In the genomic region with DNA sequence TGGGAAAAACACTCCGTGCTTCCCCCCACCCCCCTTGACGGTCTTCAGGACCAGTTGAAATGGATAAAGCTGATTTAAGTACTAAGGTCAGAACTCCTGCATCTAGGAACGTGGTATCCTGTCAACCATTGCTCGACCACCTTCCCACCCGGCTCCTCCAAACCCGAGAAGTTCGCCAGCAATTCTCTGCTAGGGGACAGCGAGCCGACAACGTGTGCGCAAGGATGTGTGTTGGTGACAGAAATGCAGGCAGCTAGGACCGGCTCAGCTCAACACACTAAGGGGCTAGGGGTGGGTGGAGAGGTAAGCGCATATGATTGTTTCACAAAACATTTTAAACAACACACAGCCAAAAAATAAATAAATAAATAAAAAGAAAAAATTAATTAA, we compare ENCODE assay signal across 9 mouse cellular contexts. TPM values are rescaled to one million over a fixed set of nuclear protein-coding genes. Genes with fewer than 3 reads are reported as not detected.
DNase-seq lines count a peak whose midpoint lies in the region; ATAC-seq and TF ChIP-seq lines count a peak whose summit lies in the region.
"Had no signal": no experiment of that assay in that cellular context is flagged by ENCODE, and none has a peak within 500 bp of the region (broad histone marks: within the 10 kb centered on the region; RNA-seq: fewer than 3 reads in every experiment).

No protein-coding gene starts in this region.

- peak overlapping the region; percentile 76 for H3K4me3 ChIP-seq in erythroblast, embryonic 14.5 days (replicated peaks)
- H3K4me3 ChIP-seq in bone marrow, adult 2 months (replicated peaks; ENCODE audit: control insufficient read depth, low read depth, low read length) = peak overlapping the region; percentile 84
- peak overlapping the region; percentile 72 for H3K4me3 ChIP-seq in forebrain, embryonic 14.5 days (ENCODE audit: low read depth, low read length)
- peak overlapping the region; percentile 81 for H3K4me3 ChIP-seq in hindbrain, embryonic 15.5 days
- H3K4me3 ChIP-seq in limb, embryonic 13.5 days = peak overlapping the region; percentile 71
- peak overlapping the region; percentile 69 for H3K4me3 ChIP-seq in midbrain, embryonic 16.5 days (ENCODE audit: low read depth, low read length)

- WGBS in bone marrow, adult 2 months = 2% methylated on average over 13 of the region's 13 CpGs
- 1% methylated on average over 13 of the region's 13 CpGs for WGBS in forebrain, embryonic 14.5 days
- WGBS in hindbrain, embryonic 15.5 days = under 1% methylated on average over 13 of the region's 13 CpGs
- under 1% methylated on average over 13 of the region's 13 CpGs for WGBS in limb, embryonic 13.5 days
- WGBS in midbrain, embryonic 16.5 days = under 1% methylated on average over 13 of the region's 13 CpGs

- peaks cover 42% of the 10 kb centered on the region for H3K27me3 ChIP-seq in erythroblast, embryonic 14.5 days (ENCODE audit: control insufficient read depth)
- H3K27me3 ChIP-seq in forebrain, embryonic 14.5 days (replicated peaks; ENCODE audit: control insufficient read depth, insufficient read depth, low read length) = no peaks in the 10 kb centered on the region
- H3K27me3 ChIP-seq in hindbrain, embryonic 15.5 days = no peaks in the 10 kb centered on the region
- no peaks in the 10 kb centered on the region for H3K27me3 ChIP-seq in limb, embryonic 13.5 days
- H3K27me3 ChIP-seq in midbrain, embryonic 16.5 days (ENCODE audit: control insufficient read depth, insufficient read depth, low read depth, low read length) = no peaks in the 10 kb centered on the region
- H3K27me3 ChIP-seq: Patski had no signal

- no peaks in the 10 kb centered on the region for H3K36me3 ChIP-seq in erythroblast, embryonic 14.5 days (ENCODE audit: control insufficient read depth)
- no peaks in the 10 kb centered on the region for H3K36me3 ChIP-seq in forebrain, embryonic 14.5 days (ENCODE audit: control insufficient read depth, insufficient read depth, low read length)
- no peaks in the 10 kb centered on the region for H3K36me3 ChIP-seq in hindbrain, embryonic 15.5 days
- no peaks in the 10 kb centered on the region for H3K36me3 ChIP-seq in limb, embryonic 13.5 days
- H3K36me3 ChIP-seq in midbrain, embryonic 16.5 days (ENCODE audit: control insufficient read depth, insufficient read depth, low read length) = no peaks in the 10 kb centered on the region

- ATAC-seq in erythroblast, adult 5-6 weeks (replicated peaks; ENCODE audit: low FRiP score, poor library complexity, severe bottlenecking) = no peak
- ATAC-seq in forebrain, embryonic 14.5 days = no peak
- ATAC-seq in hindbrain, embryonic 15.5 days (ENCODE audit: low FRiP score, low read depth) = no peak
- ATAC-seq in limb, embryonic 13.5 days (ENCODE audit: low FRiP score, low read depth) = no peak
- no peak for ATAC-seq in midbrain, embryonic 16.5 days
- ATAC-seq: Patski had no signal

- H3K9me3 ChIP-seq in erythroblast, embryonic 14.5 days (ENCODE audit: control insufficient read depth, low read length) = no peaks in the 10 kb centered on the region
- no peaks in the 10 kb centered on the region for H3K9me3 ChIP-seq in forebrain, embryonic 14.5 days (replicated peaks; ENCODE audit: control insufficient read depth, low read length)
- H3K9me3 ChIP-seq in hindbrain, embryonic 15.5 days = no peaks in the 10 kb centered on the region
- no peaks in the 10 kb centered on the region for H3K9me3 ChIP-seq in limb, embryonic 13.5 days
- H3K9me3 ChIP-seq in midbrain, embryonic 16.5 days (replicated peaks; ENCODE audit: control insufficient read depth, low read length, poor library complexity, severe bottlenecking) = no peaks in the 10 kb centered on the region

- TF ChIP-seq CTCF in bone marrow, adult 2 months (IDR thresholded peaks at IDR 0.05; ENCODE audit: control insufficient read depth, insufficient read depth, low read length) = no peak

- peak overlapping the region; percentile 66 for H3K27ac ChIP-seq in bone marrow, adult 2 months (ENCODE audit: control insufficient read depth, insufficient read depth, low read depth, low read length, poor library complexity)
- peak overlapping the region; percentile 100 for H3K27ac ChIP-seq in forebrain, embryonic 14.5 days (ENCODE audit: low read depth, low read length)
- H3K27ac ChIP-seq in hindbrain, embryonic 15.5 days (replicated peaks) = peak overlapping the region; percentile 100
- H3K27ac ChIP-seq in limb, embryonic 13.5 days = peak overlapping the region; percentile 90
- H3K27ac ChIP-seq in midbrain, embryonic 16.5 days (ENCODE audit: low read length) = peak overlapping the region; percentile 100

- peaks cover 41% of the 10 kb centered on the region for H3K4me1 ChIP-seq in erythroblast, embryonic 14.5 days (ENCODE audit: control insufficient read depth)
- H3K4me1 ChIP-seq in bone marrow, adult 2 months (ENCODE audit: control insufficient read depth, insufficient read depth, low read length) = peaks cover 4% of the 10 kb centered on the region; the same call in 1 of the 2 replicates
- peaks cover 29% of the 10 kb centered on the region for H3K4me1 ChIP-seq in forebrain, embryonic 14.5 days (ENCODE audit: control insufficient read depth, insufficient read depth, low read length)
- peaks cover 43% of the 10 kb centered on the region for H3K4me1 ChIP-seq in hindbrain, embryonic 15.5 days (replicated peaks)
- peaks cover 33% of the 10 kb centered on the region for H3K4me1 ChIP-seq in limb, embryonic 13.5 days
- H3K4me1 ChIP-seq in midbrain, embryonic 16.5 days (ENCODE audit: control insufficient read depth, insufficient read depth, low read length) = peaks cover 33% of the 10 kb centered on the region

- peak; percentile 69 for DNase-seq in forebrain, embryonic 14.5 days (ENCODE audit: low spot score)
- peak; percentile 33 to 48 for DNase-seq in thymus, postnatal 10 days (ENCODE audit: low spot score in 2 of 2)

- peak overlapping the region; percentile 91 for H3K9ac ChIP-seq in forebrain, embryonic 14.5 days (ENCODE audit: low read length)
- peak overlapping the region; percentile 93 for H3K9ac ChIP-seq in hindbrain, embryonic 15.5 days
- peak overlapping the region; percentile 81 for H3K9ac ChIP-seq in limb, embryonic 13.5 days
- peak overlapping the region; percentile 71 for H3K9ac ChIP-seq in midbrain, embryonic 16.5 days (ENCODE audit: low read depth, low read length)

- H3K4me2 ChIP-seq in forebrain, embryonic 14.5 days (ENCODE audit: low read length) = peak overlapping the region; percentile 59
- peak overlapping the region; percentile 71 for H3K4me2 ChIP-seq in hindbrain, embryonic 15.5 days
- H3K4me2 ChIP-seq in limb, embryonic 13.5 days (replicated peaks) = peak overlapping the region; percentile 78
- peak overlapping the region; percentile 74 for H3K4me2 ChIP-seq in midbrain, embryonic 16.5 days (ENCODE audit: low read length)

- no peak for TF ChIP-seq POLR2A in bone marrow, adult 2 months (IDR thresholded peaks at IDR 0.05; ENCODE audit: borderline replicate concordance, control insufficient read depth, low read depth, low read length)

RNA-seq across cellular contexts. Expression of a gene that starts 1.7 kb away (rescaled TPM):
- under 0.01 and 0.05 TPM in 2 replicates for polyA plus RNA-seq in erythroblast, embryonic 14.5 days (2012)
- 6.1 and 7.3 TPM in 2 replicates for total RNA-seq in erythroblast, adult 5-6 weeks (2015; ENCODE audit: low replicate concordance)
- total RNA-seq in erythroblast, adult 5-6 weeks (2017; ENCODE audit: low replicate concordance) = 2.4 and 4.1 TPM in 2 replicates
- 4.7 and 18.3 TPM in 2 replicates for polyA plus RNA-seq in bone marrow, adult 2 months (2011; ENCODE audit: insufficient read depth, insufficient read length, low replicate concordance, missing spikeins)
- polyA plus RNA-seq in forebrain, embryonic 14.5 days (2014; fragmentation: Nextera tagmentation; extraction: Ambion mirVana) = 63.1 and 91.4 TPM in 2 replicates
- 109 and 117 TPM in 2 replicates for polyA plus RNA-seq in hindbrain, embryonic 15.5 days (2015; fragmentation: Nextera tagmentation; extraction: Ambion mirVana)
- polyA plus RNA-seq in limb, embryonic 13.5 days (2015; fragmentation: Nextera tagmentation; extraction: Ambion mirVana) = 20.0 and 21.7 TPM in 2 replicates
- polyA plus RNA-seq in midbrain, embryonic 16.5 days (2015; fragmentation: Nextera tagmentation; extraction: Ambion mirVana) = 130 and 135 TPM in 2 replicates
